Mouse (Mus musculus) liver, embryonic 15.5 days (tissue): ENCODE measurements around the gene Teddm2. TPM values are rescaled to one million over a fixed set of nuclear protein-coding genes. Genes with fewer than 3 reads are reported as not detected.
"Not testable (repeated sequence)": the region's sequence is repeated elsewhere in the genome, so short reads cannot be mapped to it uniquely, and the experiment has no call there.

ENCODE experiments used
- ATAC-seq: fragments of 200-750 bp; cut with Nextera tagmentation; 2 replicates; pipeline ENCODE4 v1.8.0; 2017; ENCODE audit warnings: moderate number of reproducible peaks, mild to moderate bottlenecking, moderate library complexity; ENCODE audit not compliant: insufficient read depth
- H3K27ac ChIP-seq: fragments of 300-500 bp; sonication (generic); replicated peaks from 2 replicates; pipeline ENCODE4 v1.5.1; 2015; ENCODE audit warnings: mild to moderate bottlenecking, inconsistent platforms
- H3K27me3 ChIP-seq: fragments of 300-500 bp; sonication (generic); 2 replicates; pipeline ENCODE4 v1.6.1; 2015; ENCODE audit warnings: mild to moderate bottlenecking, inconsistent platforms
- H3K36me3 ChIP-seq: fragments of 300-500 bp; sonication (generic); replicated peaks from 2 replicates; pipeline ENCODE4 v1.6.1; 2015; ENCODE audit warnings: moderate library complexity, mild to moderate bottlenecking, inconsistent platforms
- H3K4me1 ChIP-seq: fragments of 300-500 bp; sonication (generic); replicated peaks from 2 replicates; pipeline ENCODE4 v1.6.1; 2015; ENCODE audit warnings: inconsistent platforms
- H3K4me2 ChIP-seq: fragments of 300-500 bp; sonication (generic); 2 replicates; pipeline ENCODE4 v1.6.1; 2015; ENCODE audit warnings: moderate library complexity, mild to moderate bottlenecking, inconsistent platforms
- H3K4me3 ChIP-seq: fragments of 300-500 bp; sonication (generic); replicated peaks from 2 replicates; pipeline ENCODE4 v1.5.1; 2015; ENCODE audit warnings: mild to moderate bottlenecking, inconsistent platforms
- H3K9ac ChIP-seq: fragments of 300-500 bp; sonication (generic); 2 replicates; pipeline ENCODE4 v1.6.1; 2015; ENCODE audit warnings: moderate library complexity, mild to moderate bottlenecking, inconsistent platforms
- H3K9me3 ChIP-seq: fragments of 300-500 bp; sonication (generic); replicated peaks from 2 replicates; pipeline ENCODE4 v1.6.1; 2016; ENCODE audit warnings: inconsistent platforms
- WGBS: fragments of 180-500 bp; shearing (Covaris S2); methylation state at CpG from one replicate; pipeline ENCODE4 v1.1.7; 2015; ENCODE audit warnings: mixed read lengths; ENCODE audit not compliant: insufficient replicate concordance; 5-methylcytosine and 5-hydroxymethylcytosine counted together
- polyA plus RNA-seq: library from polyadenylated mRNA; unstranded; fragments of >200 nt; fragmentation: Nextera tagmentation; extraction: Ambion mirVana; gene quantifications from 2 replicates; pipeline ENCODE4 v1.2.1, GENCODE M21; 2015

The Teddm2 gene
- polyA plus RNA-seq, 1 experiment from 2014 or later = 0.55 TPM

DNA sequence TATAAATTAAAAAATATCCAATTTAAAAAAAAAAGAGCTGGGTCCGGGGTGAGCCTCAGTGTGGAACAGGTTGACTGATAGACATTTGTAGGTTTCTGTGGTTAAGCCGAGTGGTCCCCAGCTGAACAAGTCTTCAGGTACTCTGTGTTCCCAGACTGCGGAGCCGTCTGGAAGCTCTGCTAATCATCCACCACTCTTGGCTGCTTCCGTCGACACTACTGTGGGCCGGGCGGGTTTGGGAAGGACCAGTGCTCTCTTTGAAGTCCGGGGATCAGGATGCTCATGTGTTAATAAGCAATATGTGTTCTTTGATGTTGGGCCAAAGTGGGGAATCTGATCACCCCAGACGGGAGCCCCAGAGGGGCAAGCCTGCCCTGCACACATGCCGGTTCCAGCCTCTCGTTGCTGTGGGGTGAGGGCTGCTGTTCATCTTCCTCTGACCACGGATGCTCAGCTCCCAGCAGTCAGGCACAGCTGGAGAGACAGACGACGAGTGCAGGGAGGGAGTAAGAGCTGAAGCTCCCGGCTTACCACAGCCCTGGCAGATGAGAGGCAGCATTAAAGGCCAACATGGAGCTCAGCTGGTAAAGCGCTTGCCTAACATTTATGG is 13.9 kb downstream of the Teddm2 start:
- WGBS = 50% methylated on average over 17 of the region's 17 CpGs

DNA sequence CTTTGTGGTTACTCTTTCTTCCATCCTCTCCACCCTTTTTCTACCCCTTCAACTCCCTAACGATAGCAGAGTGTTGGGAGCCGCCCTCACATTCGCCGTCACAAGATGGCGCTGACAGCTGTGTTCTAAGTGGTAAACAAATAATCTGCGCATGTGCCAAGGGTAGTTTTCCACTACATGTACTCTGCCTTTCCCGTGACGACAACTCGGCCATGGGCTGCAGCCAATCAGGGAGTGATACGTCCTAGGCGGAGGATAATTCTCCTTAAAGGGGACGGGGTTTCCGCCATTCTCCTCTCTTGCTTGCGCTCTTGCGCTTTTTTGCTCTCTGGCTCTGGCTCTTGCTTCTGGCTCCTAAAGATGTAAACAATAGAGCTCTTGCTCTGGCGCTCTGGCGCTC is 19.6 kb downstream of the Teddm2 start:
- H3K9ac ChIP-seq, H3K36me3 ChIP-seq, H3K27ac ChIP-seq, H3K4me1 ChIP-seq, ATAC-seq, H3K27me3 ChIP-seq, H3K9me3 ChIP-seq, H3K4me2 ChIP-seq, H3K4me3 ChIP-seq: not testable (repeated sequence)
- 85% methylated on average over 17 of the region's 17 CpGs for WGBS

More for the DNA sequence above, 13.9 kb downstream of the Teddm2 start:
- Histone ChIP-seq H3K4me3 (no peak overlapping the region), H3K9me3 (no peaks in the 10 kb centered on the region), H3K36me3 (no peaks in the 10 kb centered on the region), H3K27me3 (no peaks in the 10 kb centered on the region), H3K9ac (no peak overlapping the region), H3K27ac (no peak overlapping the region), H3K4me2 (no peak overlapping the region), H3K4me1 (no peaks in the 10 kb centered on the region)
- ATAC-seq = no peak

DNA sequence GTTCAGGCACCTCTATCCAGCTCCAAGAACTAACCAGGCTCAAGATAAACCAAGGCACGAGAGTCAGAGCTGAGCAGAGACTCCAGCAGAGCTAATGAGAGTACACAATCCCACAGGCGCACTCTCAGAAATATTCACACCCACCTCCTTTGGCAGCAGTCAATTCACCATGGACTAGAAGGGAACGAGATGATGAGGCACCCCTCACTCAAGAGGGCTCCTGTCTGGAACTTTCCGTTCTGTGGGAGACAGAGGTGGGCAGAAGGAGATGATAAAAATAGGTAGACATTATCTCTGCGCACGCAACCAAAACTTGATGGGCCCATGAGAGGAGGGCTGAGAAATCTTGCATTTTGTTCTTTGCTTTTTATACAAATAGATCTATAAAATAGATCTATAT is 26.0 kb downstream of the Teddm2 start, which contains the start of gene Teddm1b:
Teddm1b (plus strand) TSS at position 301 of the 400 bp plus-strand sequence.
- no peak within 1 kb of the TSS for H3K4me3 ChIP-seq
- H3K9me3 ChIP-seq = no peaks in the 10 kb centered on the region
- no peak within 1 kb of the TSS for H3K4me2 ChIP-seq
- no peaks in the 10 kb centered on the region for H3K27me3 ChIP-seq
- 66% methylated on average over 6 of the region's 6 CpGs for WGBS
- H3K9ac ChIP-seq = no peak within 1 kb of the TSS
- H3K36me3 ChIP-seq = no peaks in the 10 kb centered on the region
- no peak within 1 kb of the TSS for H3K27ac ChIP-seq
- no peaks in the 10 kb centered on the region for H3K4me1 ChIP-seq
- no peak for ATAC-seq

DNA sequence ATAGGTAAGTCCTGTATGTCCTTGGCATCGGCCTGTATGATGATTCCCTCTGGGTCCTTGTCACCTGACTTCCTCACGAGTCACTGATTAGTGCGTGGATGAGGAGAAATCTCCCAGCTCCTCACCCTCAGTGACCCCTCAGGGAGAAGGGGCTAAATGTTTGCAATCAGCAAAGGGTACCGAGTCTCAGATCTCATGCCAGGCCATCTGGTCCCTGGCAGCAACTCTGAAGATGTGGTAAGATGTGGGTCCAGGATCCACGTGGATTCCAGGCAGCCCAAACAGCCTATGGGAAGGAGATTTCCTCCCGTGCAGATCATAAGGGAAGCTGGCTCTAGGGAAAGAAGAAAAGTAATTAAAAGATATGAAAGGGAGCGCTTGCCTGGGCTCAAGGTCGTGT is 44.1 kb downstream of the Teddm2 start:
- WGBS = 62% methylated on average over 8 of the region's 8 CpGs
- H3K9me3 ChIP-seq = no peaks in the 10 kb centered on the region
- no peak for ATAC-seq
- H3K36me3 ChIP-seq = no peaks in the 10 kb centered on the region
- H3K4me2 ChIP-seq = no peak overlapping the region
- H3K9ac ChIP-seq = no peak overlapping the region
- H3K4me3 ChIP-seq = no peak overlapping the region
- no peaks in the 10 kb centered on the region for H3K4me1 ChIP-seq
- no peaks in the 10 kb centered on the region for H3K27me3 ChIP-seq
- no peak overlapping the region for H3K27ac ChIP-seq

GRCm38 (mm10) chr1:153852696-153853095 is 47.3 kb downstream of the Teddm2 start:
- not testable (repeated sequence) for H3K9me3 ChIP-seq, H3K4me2 ChIP-seq, ATAC-seq, H3K4me1 ChIP-seq, H3K36me3 ChIP-seq, H3K4me3 ChIP-seq, H3K27me3 ChIP-seq, H3K9ac ChIP-seq, H3K27ac ChIP-seq
- WGBS = 36% methylated on average over 7 of the region's 7 CpGs

- no peak overlapping the region for H3K27ac ChIP-seq
- no peaks in the 10 kb centered on the region for H3K27me3 ChIP-seq
- no peak for ATAC-seq
- 19% methylated on average over 6 of the region's 6 CpGs for WGBS
- H3K9ac ChIP-seq = no peak overlapping the region
- H3K9me3 ChIP-seq = no peaks in the 10 kb centered on the region
- H3K4me1 ChIP-seq = no peaks in the 10 kb centered on the region
- no peak overlapping the region for H3K4me3 ChIP-seq
- H3K4me2 ChIP-seq = no peak overlapping the region
- no peaks in the 10 kb centered on the region for H3K36me3 ChIP-seq
Observed at GRCm38 (mm10) chr1:153846867-153847266, 53.2 kb downstream of the Teddm2 start.

- H3K36me3 ChIP-seq = no peaks in the 10 kb centered on the region
- no peak for ATAC-seq
- no peak overlapping the region for H3K9ac ChIP-seq
- no peak overlapping the region for H3K4me3 ChIP-seq
- H3K27ac ChIP-seq = no peak overlapping the region
- no peaks in the 10 kb centered on the region for H3K4me1 ChIP-seq
- no peak overlapping the region for H3K4me2 ChIP-seq
- no peaks in the 10 kb centered on the region for H3K27me3 ChIP-seq
- H3K9me3 ChIP-seq = no peaks in the 10 kb centered on the region
- WGBS = 72% methylated on average over 7 of the region's 7 CpGs
Observed at GRCm38 (mm10) chr1:153846420-153846819, 53.6 kb downstream of the Teddm2 start.

GRCm38 (mm10) chr1:153844042-153844441 is 56.0 kb downstream of the Teddm2 start, which contains the start of gene Rgsl1:
Gene Rgsl1, minus strand, starts transcription at chr1:153844142.
- WGBS = 85% methylated on average over 8 of the region's 8 CpGs
- ATAC-seq = no peak
- H3K4me3 ChIP-seq = no peak within 1 kb of the TSS

GRCm38 (mm10) chr1:153842121-153842740 is 57.8 kb downstream of the Teddm2 start:
- H3K4me1 ChIP-seq = no peaks in the 10 kb centered on the region
- no peak overlapping the region for H3K9ac ChIP-seq
- H3K27me3 ChIP-seq = no peaks in the 10 kb centered on the region
- no peaks in the 10 kb centered on the region for H3K36me3 ChIP-seq
- no peak overlapping the region for H3K27ac ChIP-seq
- ATAC-seq = no peak
- H3K4me3 ChIP-seq = no peak overlapping the region
- WGBS = 56% methylated on average over 11 of the region's 11 CpGs
- H3K9me3 ChIP-seq = no peaks in the 10 kb centered on the region
- no peak overlapping the region for H3K4me2 ChIP-seq

More at GRCm38 (mm10) chr1:153844042-153844441, 56.0 kb downstream of the Teddm2 start, which contains the start of gene Rgsl1:
- no peaks in the 10 kb centered on the region for H3K36me3 ChIP-seq
- H3K27me3 ChIP-seq = no peaks in the 10 kb centered on the region
- no peak within 1 kb of the TSS for H3K9ac ChIP-seq
- no peak within 1 kb of the TSS for H3K4me2 ChIP-seq
- no peaks in the 10 kb centered on the region for H3K9me3 ChIP-seq
- H3K27ac ChIP-seq = no peak within 1 kb of the TSS
- H3K4me1 ChIP-seq = no peaks in the 10 kb centered on the region

DNA sequence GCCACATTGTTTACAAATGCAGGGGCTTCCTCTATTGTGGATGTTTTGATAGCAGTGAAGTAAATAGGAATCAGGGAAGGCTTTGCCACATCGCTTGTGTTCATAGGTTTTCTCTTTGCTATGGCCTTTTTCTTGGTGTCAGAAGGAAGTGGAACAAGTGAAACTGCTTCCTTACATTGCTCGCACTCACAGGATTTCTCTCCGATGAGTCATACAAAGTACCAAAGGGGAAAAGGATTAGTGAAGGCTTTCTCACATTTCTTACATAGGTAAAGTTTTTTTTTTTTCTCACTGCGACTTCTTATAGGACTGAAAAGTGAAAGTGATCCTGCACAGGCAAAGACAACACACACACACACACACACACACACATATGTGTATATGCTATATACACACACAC is 64.0 kb downstream of the Teddm2 start:
- H3K4me1 ChIP-seq = no peaks in the 10 kb centered on the region
- no peaks in the 10 kb centered on the region for H3K36me3 ChIP-seq
- no peak overlapping the region for H3K9ac ChIP-seq
- no peak for ATAC-seq
- no peak overlapping the region for H3K4me3 ChIP-seq
- H3K4me2 ChIP-seq = no peak overlapping the region
- no peaks in the 10 kb centered on the region for H3K9me3 ChIP-seq
- H3K27me3 ChIP-seq = no peaks in the 10 kb centered on the region
- H3K27ac ChIP-seq = no peak overlapping the region
- WGBS = 42% methylated on average over 4 of the region's 4 CpGs

- H3K9me3 ChIP-seq = no peaks in the 10 kb centered on the region
- no peak overlapping the region for H3K4me2 ChIP-seq
- no peak overlapping the region for H3K27ac ChIP-seq
- H3K27me3 ChIP-seq = no peaks in the 10 kb centered on the region
- no peak overlapping the region for H3K9ac ChIP-seq
- ATAC-seq = no peak
- no peaks in the 10 kb centered on the region for H3K4me1 ChIP-seq
- H3K4me3 ChIP-seq = no peak overlapping the region
- 58% methylated on average over 4 of the region's 4 CpGs for WGBS
- no peaks in the 10 kb centered on the region for H3K36me3 ChIP-seq
Observed at GRCm38 (mm10) chr1:153830746-153831145, 69.3 kb downstream of the Teddm2 start.

DNA sequence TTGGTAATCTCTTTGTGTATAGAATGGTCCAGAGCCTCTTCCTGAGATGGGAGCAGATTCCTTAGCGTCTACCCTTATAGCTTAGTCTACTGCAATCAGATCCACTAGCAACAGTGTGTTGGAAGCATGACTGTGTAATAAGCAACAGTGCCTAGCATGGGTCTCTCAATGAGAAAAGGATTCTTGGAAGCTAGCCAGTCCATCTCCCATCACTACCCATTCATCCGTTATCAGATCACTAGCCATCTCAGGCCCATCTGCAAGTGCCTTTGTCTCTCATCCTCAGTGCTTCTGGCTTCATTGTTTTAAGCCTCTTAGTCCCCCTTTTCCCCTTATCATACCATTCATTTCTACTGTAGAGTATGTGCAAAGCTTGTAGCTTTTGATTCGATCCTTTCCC is 79.8 kb downstream of the Teddm2 start:
- Histone ChIP-seq H3K36me3 (no peaks in the 10 kb centered on the region), H3K27me3 (no peaks in the 10 kb centered on the region), H3K4me2 (no peak overlapping the region), H3K9me3 (no peaks in the 10 kb centered on the region), H3K9ac (no peak overlapping the region), H3K4me1 (no peaks in the 10 kb centered on the region), H3K4me3 (no peak overlapping the region), H3K27ac (no peak overlapping the region)
- 56% methylated on average over 3 of the region's 3 CpGs for WGBS
- ATAC-seq = no peak
